7 mouse cellular contexts compared by ENCODE assay signal in genomic region chr11:49243727-49244594, GRCm38 (mm10). TPM values are rescaled to one million over a fixed set of nuclear protein-coding genes. Genes with fewer than 3 reads are reported as not detected.
DNase-seq lines count a peak whose midpoint lies in the region; ATAC-seq lines count a peak whose summit lies in the region.

Gene Mgat1 (plus strand): TSS chr11:49244191.

- ATAC-seq in intestine, embryonic 14.5 days (replicated peaks; ENCODE audit: low FRiP score, low TSS enrichment, low read depth), result peak; percentile 96
- ATAC-seq in midbrain, embryonic 11.5 days (ENCODE audit: low FRiP score), result peak; percentile 96

- H3K4me1 ChIP-seq in intestine, embryonic 14.5 days (replicated peaks; ENCODE audit: control insufficient read depth, insufficient read depth, low read length), result peaks cover 40% of the 10 kb centered on the region
- peaks cover 11% of the 10 kb centered on the region; the same call in 1 of the 2 replicates for H3K4me1 ChIP-seq in midbrain, embryonic 11.5 days (ENCODE audit: control insufficient read depth, insufficient read depth, low read length)

- peak; percentile 85 to 89 for DNase-seq in adrenal gland, adult 18-20 months (ENCODE audit: low spot score in 2 of 2)
- DNase-seq in embryo, embryonic 10.5 days (ENCODE audit: low spot score), result peak; percentile 96
- peak; percentile 97 for DNase-seq in gastrocnemius, postnatal 25 days
- DNase-seq in intestine, embryonic 14.5 days (ENCODE audit: low spot score), result peak; percentile 97
- DNase-seq in left cerebral cortex, postnatal 36 days (ENCODE audit: low spot score in 2 of 2), result peak; percentile 91
- peak; percentile 98 for DNase-seq in midbrain, embryonic 11.5 days (ENCODE audit: low spot score, missing footprints)
- DNase-seq in skeletal muscle tissue, adult 2 months (ENCODE audit: low read depth, low spot score), result peak; percentile 96

- H3K4me2 ChIP-seq in intestine, embryonic 14.5 days (ENCODE audit: low read length), result peak within 1 kb of the TSS; percentile 73
- peak within 1 kb of the TSS; percentile 52 for H3K4me2 ChIP-seq in midbrain, embryonic 11.5 days

- peak within 1 kb of the TSS; percentile 61 for H3K4me3 ChIP-seq in intestine, embryonic 14.5 days (ENCODE audit: low read depth, low read length)
- peak within 1 kb of the TSS; percentile 52 for H3K4me3 ChIP-seq in midbrain, embryonic 11.5 days (ENCODE audit: low read depth, low read length)

- intact Hi-C loops in left cerebral cortex, postnatal 36 days (cut with DNase I), result loop anchor here (1.0 to 10.0 kb wide), 2 partner anchors 40 to 439 kb away; partner anchors contain the start of gene Rack1

- peak within 1 kb of the TSS; percentile 88 for H3K27ac ChIP-seq in intestine, embryonic 14.5 days (ENCODE audit: low read depth)
- peak within 1 kb of the TSS; percentile 89 for H3K27ac ChIP-seq in midbrain, embryonic 11.5 days (ENCODE audit: low read depth, low read length)

- H3K9ac ChIP-seq in intestine, embryonic 14.5 days (ENCODE audit: low read length), result peak within 1 kb of the TSS; percentile 50
- H3K9ac ChIP-seq in midbrain, embryonic 11.5 days (ENCODE audit: low read length), result peak within 1 kb of the TSS; percentile 67

- H3K27me3 ChIP-seq in intestine, embryonic 14.5 days (replicated peaks; ENCODE audit: control insufficient read depth, insufficient read depth, low read length), result no peaks in the 10 kb centered on the region
- no peaks in the 10 kb centered on the region for H3K27me3 ChIP-seq in midbrain, embryonic 11.5 days (ENCODE audit: control insufficient read depth, insufficient read depth, low read length)

- under 1% methylated on average over 59 of the region's 60 CpGs for WGBS in intestine, embryonic 14.5 days
- WGBS in midbrain, embryonic 11.5 days, result under 1% methylated on average over 55 of the region's 60 CpGs

- no peaks in the 10 kb centered on the region for H3K9me3 ChIP-seq in intestine, embryonic 14.5 days (ENCODE audit: control insufficient read depth, low read length)
- no peaks in the 10 kb centered on the region for H3K9me3 ChIP-seq in midbrain, embryonic 11.5 days (ENCODE audit: control insufficient read depth, low read length)

- no peaks in the 10 kb centered on the region for H3K36me3 ChIP-seq in intestine, embryonic 14.5 days (ENCODE audit: control insufficient read depth, insufficient read depth, low read length)
- no peaks in the 10 kb centered on the region for H3K36me3 ChIP-seq in midbrain, embryonic 11.5 days (ENCODE audit: control insufficient read depth, insufficient read depth, low read length)

RNA-seq across cellular contexts. Expression of gene Mgat1, which starts in this region (rescaled TPM):
- 100 to 1,000 TPM; 114 to 141 TPM for total RNA-seq in adrenal gland, adult 18-20 months (2021)
- 10 to 100 TPM; 33.7 to 33.9 TPM for total RNA-seq in gastrocnemius, postnatal 25 days (2021)
- polyA plus RNA-seq in intestine, embryonic 14.5 days (2014; fragmentation: Nextera tagmentation; extraction: Ambion mirVana), result 52.9 and 55.4 TPM in 2 replicates
- 10 to 100 TPM; 66.0 to 78.6 TPM for total RNA-seq in left cerebral cortex, postnatal 36 days (2021)
- 30.1 and 30.5 TPM in 2 replicates for polyA plus RNA-seq in midbrain, embryonic 11.5 days (2014; fragmentation: Nextera tagmentation; extraction: Ambion mirVana)

Comparison
In these comparisons a context has a peak if more than half of its experiments do, and no peak if none do; other contexts are left out.
1. Peak in every context shown above with its lines: DNase-seq, ATAC-seq, H3K4me3 ChIP-seq and H3K27ac ChIP-seq.